26 mouse cellular contexts compared by ENCODE assay signal in genomic region chr2:102536766-102537165, GRCm38 (mm10). TPM values are rescaled to one million over a fixed set of nuclear protein-coding genes. Genes with fewer than 3 reads are reported as not detected.
A peak's percentile ranks its signal among the peaks of the same experiment; 100 is the strongest.
DNase-seq lines count a peak whose midpoint lies in the region; ATAC-seq lines count a peak whose summit lies in the region.
"Had no signal": no experiment of that assay in that cellular context is flagged by ENCODE, and none has a peak within 500 bp of the region (broad histone marks: within the 10 kb centered on the region; RNA-seq: fewer than 3 reads in every experiment).

No protein-coding gene starts in this region.

- no peaks in the 10 kb centered on the region for H3K27me3 ChIP-seq in embryonic facial prominence, embryonic 14.5 days (replicated peaks; ENCODE audit: control insufficient read depth, insufficient read depth, low read length)
- peaks cover 9% of the 10 kb centered on the region; the same call in 1 of the 2 replicates for H3K27me3 ChIP-seq in embryonic facial prominence, embryonic 10.5 days (replicated peaks; ENCODE audit: low read depth, poor library complexity, severe bottlenecking)
- H3K27me3 ChIP-seq in intestine, embryonic 14.5 days (replicated peaks; ENCODE audit: control insufficient read depth, insufficient read depth, low read length), result no peaks in the 10 kb centered on the region
- no peaks in the 10 kb centered on the region for H3K27me3 ChIP-seq in intestine, embryonic 16.5 days (replicated peaks; ENCODE audit: control insufficient read depth, insufficient read depth, low read length)
- H3K27me3 ChIP-seq: CH12.LX; embryonic facial prominence, embryonic 15.5 days; forebrain, embryonic 12.5 days; forebrain, embryonic 15.5 days; hindbrain, embryonic 12.5 days; hindbrain, embryonic 15.5 days; intestine, embryonic 15.5 days; Patski had no signal

- no peak for ATAC-seq in embryonic facial prominence, embryonic 14.5 days (ENCODE audit: low read depth)
- ATAC-seq in intestine, embryonic 14.5 days (replicated peaks; ENCODE audit: low FRiP score, low TSS enrichment, low read depth), result no peak
- ATAC-seq in intestine, embryonic 16.5 days, result no peak
- ATAC-seq: forebrain, embryonic 15.5 days; intestine, embryonic 15.5 days; Patski had no signal

- H3K4me3 ChIP-seq in embryonic facial prominence, embryonic 14.5 days (ENCODE audit: low read depth, low read length), result no peak overlapping the region
- H3K4me3 ChIP-seq in embryonic facial prominence, embryonic 10.5 days, result no peak overlapping the region
- no peak overlapping the region for H3K4me3 ChIP-seq in intestine, embryonic 14.5 days (ENCODE audit: low read depth, low read length)
- no peak overlapping the region for H3K4me3 ChIP-seq in intestine, embryonic 16.5 days (ENCODE audit: low read length)
- H3K4me3 ChIP-seq: embryonic facial prominence, embryonic 15.5 days; erythroblast, embryonic 14.5 days; forebrain, embryonic 12.5 days; forebrain, embryonic 15.5 days; hindbrain, embryonic 12.5 days; hindbrain, embryonic 15.5 days; intestine, embryonic 15.5 days had no signal

- no peak overlapping the region for H3K27ac ChIP-seq in embryonic facial prominence, embryonic 14.5 days (replicated peaks; ENCODE audit: low read depth, low read length)
- no peak overlapping the region for H3K27ac ChIP-seq in embryonic facial prominence, embryonic 10.5 days (replicated peaks)
- peak overlapping the region; percentile 20; the same call in 1 of the 2 replicates for H3K27ac ChIP-seq in intestine, embryonic 14.5 days (ENCODE audit: low read depth)
- no peak overlapping the region for H3K27ac ChIP-seq in intestine, embryonic 16.5 days (ENCODE audit: low read length)
- H3K27ac ChIP-seq: embryonic facial prominence, embryonic 15.5 days; forebrain, embryonic 12.5 days; forebrain, embryonic 15.5 days; hindbrain, embryonic 12.5 days; hindbrain, embryonic 15.5 days; intestine, embryonic 15.5 days had no signal

- no peak overlapping the region for H3K9ac ChIP-seq in embryonic facial prominence, embryonic 14.5 days (ENCODE audit: low read depth, low read length)
- H3K9ac ChIP-seq in intestine, embryonic 14.5 days (ENCODE audit: low read length), result no peak overlapping the region
- H3K9ac ChIP-seq in intestine, embryonic 16.5 days (ENCODE audit: low read depth, low read length), result no peak overlapping the region
- H3K9ac ChIP-seq: embryonic facial prominence, embryonic 15.5 days; forebrain, embryonic 12.5 days; forebrain, embryonic 15.5 days; hindbrain, embryonic 12.5 days; hindbrain, embryonic 15.5 days; intestine, embryonic 15.5 days had no signal

- peaks cover 9% of the 10 kb centered on the region for H3K4me1 ChIP-seq in embryonic facial prominence, embryonic 14.5 days (ENCODE audit: control insufficient read depth, insufficient read depth, low read length)
- peaks cover 16% of the 10 kb centered on the region for H3K4me1 ChIP-seq in embryonic facial prominence, embryonic 10.5 days
- peaks cover 16% of the 10 kb centered on the region for H3K4me1 ChIP-seq in intestine, embryonic 14.5 days (replicated peaks; ENCODE audit: control insufficient read depth, insufficient read depth, low read length)
- peaks cover 7% of the 10 kb centered on the region for H3K4me1 ChIP-seq in intestine, embryonic 16.5 days (ENCODE audit: control insufficient read depth, insufficient read depth, low read length)
- H3K4me1 ChIP-seq: forebrain, embryonic 15.5 days; hindbrain, embryonic 12.5 days; hindbrain, embryonic 15.5 days had no signal

- no peak overlapping the region for H3K4me2 ChIP-seq in embryonic facial prominence, embryonic 14.5 days (ENCODE audit: low read depth, low read length)
- no peak overlapping the region for H3K4me2 ChIP-seq in intestine, embryonic 14.5 days (ENCODE audit: low read length)
- H3K4me2 ChIP-seq in intestine, embryonic 16.5 days (ENCODE audit: low read depth, low read length), result no peak overlapping the region
- H3K4me2 ChIP-seq: embryonic facial prominence, embryonic 15.5 days; forebrain, embryonic 12.5 days; forebrain, embryonic 15.5 days; heart, embryonic 11.5 days; hindbrain, embryonic 12.5 days; hindbrain, embryonic 15.5 days; intestine, embryonic 15.5 days had no signal

- no peaks in the 10 kb centered on the region for H3K9me3 ChIP-seq in embryonic facial prominence, embryonic 14.5 days (ENCODE audit: control insufficient read depth, low read length)
- H3K9me3 ChIP-seq in embryonic facial prominence, embryonic 10.5 days, result no peaks in the 10 kb centered on the region
- H3K9me3 ChIP-seq in intestine, embryonic 14.5 days (ENCODE audit: control insufficient read depth, low read length), result no peaks in the 10 kb centered on the region
- H3K9me3 ChIP-seq in intestine, embryonic 16.5 days (ENCODE audit: control insufficient read depth, low read length), result no peaks in the 10 kb centered on the region
- H3K9me3 ChIP-seq: embryonic facial prominence, embryonic 15.5 days; forebrain, embryonic 12.5 days; forebrain, embryonic 15.5 days; G1E; hindbrain, embryonic 12.5 days; hindbrain, embryonic 15.5 days; intestine, embryonic 15.5 days had no signal

- DNase-seq in embryonic facial prominence, embryonic 14.5 days (ENCODE audit: low spot score), result peak; percentile 23
- no peak for DNase-seq in embryonic facial prominence, embryonic 10.5 days (ENCODE audit: low spot score)
- no peak for DNase-seq in intestine, embryonic 14.5 days (ENCODE audit: low spot score)
- peak; percentile 39 for DNase-seq in gastrocnemius, postnatal 25 days
- DNase-seq in skeletal muscle tissue, adult 2 months (ENCODE audit: low read depth, low spot score), result peak; percentile 63
- DNase-seq in kidney, postnatal 25 days, result no peak
- DNase-seq: adrenal gland, postnatal 25 days; B cell, adult 2 months; cerebellum, adult 11-12 months; cerebellum, adult 8-10 months; cerebellum, postnatal 10 days; cerebellum, postnatal 36 days; embryo, embryonic 11 days had no signal

- 48% methylated on average over 3 of the region's 3 CpGs for WGBS in embryonic facial prominence, embryonic 14.5 days
- WGBS in embryonic facial prominence, embryonic 10.5 days, result 74% methylated on average over 3 of the region's 3 CpGs
- 51% methylated on average over 3 of the region's 3 CpGs for WGBS in intestine, embryonic 14.5 days
- WGBS in intestine, embryonic 16.5 days, result 63% methylated on average over 3 of the region's 3 CpGs

- no peaks in the 10 kb centered on the region for H3K36me3 ChIP-seq in embryonic facial prominence, embryonic 14.5 days (ENCODE audit: control insufficient read depth, insufficient read depth, low read length)
- H3K36me3 ChIP-seq in embryonic facial prominence, embryonic 10.5 days (replicated peaks), result no peaks in the 10 kb centered on the region
- H3K36me3 ChIP-seq in intestine, embryonic 14.5 days (ENCODE audit: control insufficient read depth, insufficient read depth, low read length), result no peaks in the 10 kb centered on the region
- H3K36me3 ChIP-seq in intestine, embryonic 16.5 days (ENCODE audit: control insufficient read depth, insufficient read depth, low read length), result no peaks in the 10 kb centered on the region
- H3K36me3 ChIP-seq: embryonic facial prominence, embryonic 15.5 days; forebrain, embryonic 12.5 days; forebrain, embryonic 15.5 days; G1E; hindbrain, embryonic 12.5 days; hindbrain, embryonic 15.5 days; intestine, embryonic 15.5 days had no signal

RNA-seq across cellular contexts. Expression of gene Pamr1, which starts 13.0 kb away (rescaled TPM):
- polyA plus RNA-seq in embryonic facial prominence, embryonic 14.5 days (2014; fragmentation: Nextera tagmentation; extraction: Ambion mirVana), result 34.2 and 49.4 TPM in 2 replicates
- 0.44 and 0.64 TPM in 2 replicates for polyA plus RNA-seq in embryonic facial prominence, embryonic 10.5 days (2016; fragmentation: Nextera tagmentation; extraction: Ambion mirVana)
- 61.0 and 67.1 TPM in 2 replicates for polyA plus RNA-seq in intestine, embryonic 14.5 days (2014; fragmentation: Nextera tagmentation; extraction: Ambion mirVana)
- 38.1 and 39.4 TPM in 2 replicates for polyA plus RNA-seq in intestine, embryonic 16.5 days (2015; fragmentation: Nextera tagmentation; extraction: Ambion mirVana)
- total RNA-seq in gastrocnemius, postnatal 25 days (2021), result 1 to 10 TPM; 4.7 to 6.9 TPM
- total RNA-seq: hematopoietic stem cell, adult 5-6 weeks had no signal
- polyA plus RNA-seq: erythroblast, embryonic 14.5 days; G1E had no signal

Comparison
In these comparisons a context has a peak if more than half of its experiments do, and no peak if none do; other contexts are left out.
1. DNase-seq: peak in embryonic facial prominence, embryonic 14.5 days (single experiment), gastrocnemius, postnatal 25 days (single experiment) and skeletal muscle tissue, adult 2 months (single experiment); none in embryonic facial prominence, embryonic 10.5 days (single experiment), intestine, embryonic 14.5 days (single experiment) and kidney, postnatal 25 days (0 of 2).
2. RNA of gene Pamr1, which starts 13.0 kb away (polyA plus RNA-seq): 61.0 to 67.1 TPM in intestine, embryonic 14.5 days, 38.1 to 39.4 TPM in intestine, embryonic 16.5 days and 34.2 to 49.4 TPM in embryonic facial prominence, embryonic 14.5 days; 0.44 to 0.64 TPM in embryonic facial prominence, embryonic 10.5 days; every median in the first group is over 10 times any median in the second.